ENCODE assay signal across 21 mouse cellular contexts in genomic region chr6:32065789-32066510, GRCm38 (mm10). TPM values are rescaled to one million over a fixed set of nuclear protein-coding genes. Genes with fewer than 3 reads are reported as not detected.
DNase-seq lines count a peak whose midpoint lies in the region; ATAC-seq lines count a peak whose summit lies in the region.
"Had no signal": no experiment of that assay in that cellular context is flagged by ENCODE, and none has a peak within 500 bp of the region (broad histone marks: within the 10 kb centered on the region; RNA-seq: fewer than 3 reads in every experiment).

No protein-coding gene starts in this region.

- no peak overlapping the region for H3K9ac ChIP-seq in forebrain, embryonic 13.5 days
- no peak overlapping the region for H3K9ac ChIP-seq in lung, embryonic 16.5 days (ENCODE audit: low read length)
- H3K9ac ChIP-seq in stomach, embryonic 16.5 days (ENCODE audit: low read length) = no peak overlapping the region
- H3K9ac ChIP-seq: heart, embryonic 12.5 days; hindbrain, embryonic 15.5 days; limb, embryonic 13.5 days; liver, embryonic 15.5 days; midbrain, embryonic 13.5 days had no signal

- no peak overlapping the region for H3K4me2 ChIP-seq in forebrain, embryonic 13.5 days
- H3K4me2 ChIP-seq in lung, embryonic 16.5 days (ENCODE audit: low read depth, low read length) = no peak overlapping the region
- H3K4me2 ChIP-seq in stomach, embryonic 16.5 days (ENCODE audit: low read depth, low read length) = no peak overlapping the region
- H3K4me2 ChIP-seq: heart, embryonic 12.5 days; hindbrain, embryonic 15.5 days; limb, embryonic 13.5 days; liver, embryonic 15.5 days; midbrain, embryonic 13.5 days had no signal

- H3K27ac ChIP-seq in forebrain, embryonic 13.5 days = peak overlapping the region; percentile 35; the same call in 1 of the 2 replicates
- H3K27ac ChIP-seq in forebrain, embryonic 10.5 days = no peak overlapping the region
- H3K27ac ChIP-seq in lung, embryonic 16.5 days (ENCODE audit: low read length) = no peak overlapping the region
- H3K27ac ChIP-seq in stomach, embryonic 16.5 days (ENCODE audit: low read length) = peak overlapping the region; percentile 33; the same call in 1 of the 2 replicates
- H3K27ac ChIP-seq: hindbrain, embryonic 15.5 days; limb, embryonic 13.5 days; liver, embryonic 15.5 days; midbrain, embryonic 13.5 days had no signal

- no peaks in the 10 kb centered on the region for H3K9me3 ChIP-seq in forebrain, embryonic 13.5 days (replicated peaks)
- H3K9me3 ChIP-seq in forebrain, embryonic 10.5 days = no peaks in the 10 kb centered on the region
- H3K9me3 ChIP-seq in lung, embryonic 16.5 days (ENCODE audit: control insufficient read depth, low read length) = no peaks in the 10 kb centered on the region
- no peaks in the 10 kb centered on the region for H3K9me3 ChIP-seq in stomach, embryonic 16.5 days (replicated peaks; ENCODE audit: control insufficient read depth, low read length)
- H3K9me3 ChIP-seq: heart, embryonic 12.5 days; hindbrain, embryonic 15.5 days; limb, embryonic 13.5 days; liver, embryonic 15.5 days; midbrain, embryonic 13.5 days had no signal

- peak; percentile 70; the same call in 1 of the 2 replicates for ATAC-seq in forebrain, embryonic 13.5 days
- ATAC-seq in lung, embryonic 16.5 days (ENCODE audit: low read depth) = peak; percentile 95
- peak; percentile 86 for ATAC-seq in stomach, embryonic 16.5 days (ENCODE audit: insufficient read depth, low FRiP score)
- ATAC-seq: midbrain, embryonic 13.5 days had no signal

- H3K36me3 ChIP-seq in forebrain, embryonic 13.5 days (ENCODE audit: poor library complexity, severe bottlenecking) = no peaks in the 10 kb centered on the region
- H3K36me3 ChIP-seq in forebrain, embryonic 10.5 days (replicated peaks) = no peaks in the 10 kb centered on the region
- H3K36me3 ChIP-seq in lung, embryonic 16.5 days (ENCODE audit: control insufficient read depth, insufficient read depth, low read length) = no peaks in the 10 kb centered on the region
- no peaks in the 10 kb centered on the region for H3K36me3 ChIP-seq in stomach, embryonic 16.5 days (ENCODE audit: control insufficient read depth, insufficient read depth, low read length)
- H3K36me3 ChIP-seq: heart, embryonic 12.5 days; hindbrain, embryonic 15.5 days; limb, embryonic 13.5 days; liver, embryonic 15.5 days; midbrain, embryonic 13.5 days had no signal

- no peaks in the 10 kb centered on the region for H3K27me3 ChIP-seq in forebrain, embryonic 13.5 days
- no peaks in the 10 kb centered on the region for H3K27me3 ChIP-seq in forebrain, embryonic 10.5 days (ENCODE audit: poor library complexity, severe bottlenecking)
- no peaks in the 10 kb centered on the region for H3K27me3 ChIP-seq in lung, embryonic 16.5 days (ENCODE audit: control insufficient read depth, insufficient read depth, low read depth, low read length)
- no peaks in the 10 kb centered on the region for H3K27me3 ChIP-seq in stomach, embryonic 16.5 days (ENCODE audit: control insufficient read depth, insufficient read depth, low read length)
- H3K27me3 ChIP-seq: hindbrain, embryonic 15.5 days; limb, embryonic 13.5 days; liver, embryonic 15.5 days; midbrain, embryonic 13.5 days had no signal

- H3K4me1 ChIP-seq in forebrain, embryonic 13.5 days = peaks cover 12% of the 10 kb centered on the region
- H3K4me1 ChIP-seq in forebrain, embryonic 10.5 days = no peaks in the 10 kb centered on the region
- H3K4me1 ChIP-seq in lung, embryonic 16.5 days (replicated peaks; ENCODE audit: control insufficient read depth, insufficient read depth, low read length) = no peaks in the 10 kb centered on the region; the same call in 1 of the 2 replicates
- H3K4me1 ChIP-seq in stomach, embryonic 16.5 days (ENCODE audit: control insufficient read depth, insufficient read depth, low read length) = no peaks in the 10 kb centered on the region; the same call in 1 of the 2 replicates
- H3K4me1 ChIP-seq: heart, embryonic 12.5 days; hindbrain, embryonic 15.5 days; limb, embryonic 13.5 days; liver, embryonic 15.5 days; midbrain, embryonic 13.5 days had no signal

- no peak for DNase-seq in forebrain, embryonic 10.5 days (ENCODE audit: extremely low spot score, low spot score)
- peak; percentile 32 for DNase-seq in kidney, postnatal 10 days
- DNase-seq in kidney, postnatal 14 days = no peak
- no peak for DNase-seq in lung, postnatal 10 days
- DNase-seq in c-Kit-positive CD71-positive TER-119-positive erythroid progenitor cells, embryonic 14.5 days (ENCODE audit: low spot score) = no peak
- DNase-seq: adrenal gland, adult 2 months; cerebellum, adult 18-20 months; gastrocnemius, postnatal 36 days; retina, postnatal 1 day; right cerebral cortex, postnatal 4 days; thymus, adult 2 months had no signal

- 82% methylated on average over 10 of the region's 10 CpGs for WGBS in forebrain, embryonic 13.5 days
- 90% methylated on average over 10 of the region's 10 CpGs for WGBS in forebrain, embryonic 10.5 days
- 38% methylated on average over 10 of the region's 10 CpGs for WGBS in lung, embryonic 16.5 days
- WGBS in stomach, embryonic 16.5 days = 40% methylated on average over 10 of the region's 10 CpGs

- no peak overlapping the region for H3K4me3 ChIP-seq in forebrain, embryonic 13.5 days
- H3K4me3 ChIP-seq in forebrain, embryonic 10.5 days = no peak overlapping the region
- H3K4me3 ChIP-seq in lung, embryonic 16.5 days (ENCODE audit: low read length) = no peak overlapping the region
- H3K4me3 ChIP-seq in stomach, embryonic 16.5 days (replicated peaks; ENCODE audit: low read length) = no peak overlapping the region
- H3K4me3 ChIP-seq: heart, embryonic 12.5 days; hindbrain, embryonic 15.5 days; limb, embryonic 13.5 days; liver, embryonic 15.5 days; midbrain, embryonic 13.5 days had no signal

RNA-seq across cellular contexts. Expression of gene 1700012A03Rik, which starts 15.9 kb away (rescaled TPM):
- polyA plus RNA-seq in forebrain, embryonic 13.5 days (2015; fragmentation: Nextera tagmentation; extraction: Ambion mirVana) = not detected in 2 replicates
- not detected in 2 replicates for polyA plus RNA-seq in forebrain, embryonic 10.5 days (2016; fragmentation: Nextera tagmentation; extraction: Ambion mirVana)
- polyA plus RNA-seq in lung, embryonic 16.5 days (2015; fragmentation: Nextera tagmentation; extraction: Ambion mirVana) = not detected in 2 replicates
- polyA plus RNA-seq in stomach, embryonic 16.5 days (2015; fragmentation: Nextera tagmentation; extraction: Ambion mirVana) = not detected in 2 replicates
- polyA plus RNA-seq: adrenal gland, adult 2 months; embryonic facial prominence, embryonic 11.5 days; heart, embryonic 12.5 days; hindbrain, embryonic 15.5 days; large intestine, adult 2 months; limb, embryonic 13.5 days; liver, embryonic 15.5 days; midbrain, embryonic 13.5 days; thymus, adult 2 months had no signal

Comparison
In these comparisons a context has a peak if more than half of its experiments do, and no peak if none do; other contexts are left out.
1. H3K27ac ChIP-seq: peak in forebrain, embryonic 13.5 days (single experiment) and stomach, embryonic 16.5 days (single experiment); none in forebrain, embryonic 10.5 days (single experiment) and lung, embryonic 16.5 days (single experiment).
2. Peak in every context shown above with its lines, with median percentiles within 50 percentile points of each other: ATAC-seq.